Mouse (Mus musculus) embryonic fibroblast, embryonic 13.5 days (primary cell): ENCODE data around the gene Galr2.

ENCODE experiments used
- CTCF ChIP-seq: IDR thresholded peaks from 2 replicates; pipeline ENCODE4 v1.5.1; 2011; ENCODE audit warnings: mild to moderate bottlenecking, control low read depth, low read length, moderate library complexity, borderline replicate concordance; ENCODE audit not compliant: insufficient read depth
- POLR2A ChIP-seq: IDR thresholded peaks from 2 replicates; pipeline ENCODE4 v1.6.1; 2011; ENCODE audit warnings: low read depth, mild to moderate bottlenecking, control low read depth, low read length, moderate library complexity

GRCm38 (mm10) chr11:116232427-116232826, 48.3 kb upstream of the Galr2 start:
- TF ChIP-seq POLR2A (no peak), CTCF (no peak)
